Mouse (Mus musculus) hindbrain, embryonic 12.5 days (tissue): ENCODE measurements around the gene Palm2. TPM values are rescaled to one million over a fixed set of nuclear protein-coding genes. Genes with fewer than 3 reads are reported as not detected.

ENCODE experiments used
- ATAC-seq: fragments of 200-750 bp; cut with Nextera tagmentation; 2 replicates; pipeline ENCODE4 v1.8.0; 2017; ENCODE audit warnings: moderate TSS enrichment; ENCODE audit not compliant: low FRiP score
- H3K27ac ChIP-seq: fragments of 300-500 bp; sonication (generic); 2 replicates; pipeline ENCODE4 v1.5.1; 2016; ENCODE audit warnings: mild to moderate bottlenecking
- H3K27me3 ChIP-seq: fragments of 300-500 bp; sonication (generic); 2 replicates; pipeline ENCODE4 v1.6.1; 2016; ENCODE audit warnings: mild to moderate bottlenecking
- H3K36me3 ChIP-seq: fragments of 300-500 bp; sonication (generic); 2 replicates; pipeline ENCODE4 v1.6.1; 2016; ENCODE audit warnings: mild to moderate bottlenecking
- H3K4me1 ChIP-seq: fragments of 300-500 bp; sonication (generic); 2 replicates; pipeline ENCODE4 v1.6.1; 2016
- H3K4me2 ChIP-seq: fragments of 300-500 bp; sonication (generic); replicated peaks from 2 replicates; pipeline ENCODE4 v1.6.1; 2016; ENCODE audit warnings: mild to moderate bottlenecking
- H3K4me3 ChIP-seq: fragments of 300-500 bp; sonication (generic); 2 replicates; pipeline ENCODE4 v1.5.1; 2016; ENCODE audit warnings: mild to moderate bottlenecking
- H3K9ac ChIP-seq: fragments of 300-500 bp; sonication (generic); 2 replicates; pipeline ENCODE4 v1.6.1; 2016; ENCODE audit warnings: mild to moderate bottlenecking, moderate library complexity
- H3K9me3 ChIP-seq: fragments of 300-500 bp; sonication (generic); replicated peaks from 2 replicates; pipeline ENCODE4 v1.6.1; 2016; ENCODE audit warnings: mild to moderate bottlenecking
- WGBS: fragments of 180-500 bp; shearing (Covaris S2); methylation state at CpG from one replicate; pipeline ENCODE4 v1.1.7; 2016; 5-methylcytosine and 5-hydroxymethylcytosine counted together
- polyA plus RNA-seq: library from polyadenylated mRNA; unstranded; fragments of >200 nt; fragmentation: Nextera tagmentation; extraction: Ambion mirVana; gene quantifications from 2 replicates; pipeline ENCODE4 v1.2.1, GENCODE M21; 2016

The Palm2 gene
- polyA plus RNA-seq, 1 experiment from 2014 or later, result 6.0 TPM

GRCm38 (mm10) chr4:57557102-57557501 is 123.1 kb downstream of the Palm2 start:
- Histone ChIP-seq H3K4me1 (peaks cover 8% of the 10 kb centered on the region; the same call in 1 of the 2 replicates), H3K9ac (no peak overlapping the region), H3K36me3 (no peaks in the 10 kb centered on the region), H3K9me3 (no peaks in the 10 kb centered on the region), H3K4me2 (no peak overlapping the region), H3K4me3 (no peak overlapping the region), H3K27ac (no peak overlapping the region), H3K27me3 (0 out of 2 replicates have a peak, but pooled peaks cover 3% of the 10 kb centered on the region)
- WGBS, result 81% methylated on average over 2 of the region's 2 CpGs
- ATAC-seq, result no peak

- no peaks in the 10 kb centered on the region for H3K36me3 ChIP-seq
- no peak overlapping the region for H3K4me3 ChIP-seq
- H3K27me3 ChIP-seq, result 0 out of 2 replicates have a peak, but pooled peaks cover 3% of the 10 kb centered on the region
- peaks cover 8% of the 10 kb centered on the region; the same call in 1 of the 2 replicates for H3K4me1 ChIP-seq
- 100% methylated on average over 1 of the region's 1 CpGs for WGBS
- no peak overlapping the region for H3K4me2 ChIP-seq
- H3K27ac ChIP-seq, result no peak overlapping the region
- no peaks in the 10 kb centered on the region for H3K9me3 ChIP-seq
- no peak overlapping the region for H3K9ac ChIP-seq
- ATAC-seq, result no peak
Observed at GRCm38 (mm10) chr4:57559438-57559837, 125.4 kb downstream of the Palm2 start.

GRCm38 (mm10) chr4:57560010-57560409 is 126.0 kb downstream of the Palm2 start:
- ATAC-seq, result no peak
- Histone ChIP-seq H3K9ac (no peak overlapping the region), H3K36me3 (no peaks in the 10 kb centered on the region), H3K27me3 (0 out of 2 replicates have a peak, but pooled peaks cover 3% of the 10 kb centered on the region), H3K4me3 (no peak overlapping the region), H3K27ac (no peak overlapping the region), H3K9me3 (no peaks in the 10 kb centered on the region), H3K4me2 (no peak overlapping the region), H3K4me1 (peaks cover 8% of the 10 kb centered on the region; the same call in 1 of the 2 replicates)
- 58% methylated on average over 3 of the region's 3 CpGs for WGBS

GRCm38 (mm10) chr4:57561055-57561454 is 127.0 kb downstream of the Palm2 start:
- 80% methylated on average over 6 of the region's 6 CpGs for WGBS

GRCm38 (mm10) chr4:57565283-57565682 is 131.2 kb downstream of the Palm2 start:
- Histone ChIP-seq H3K36me3 (no peaks in the 10 kb centered on the region), H3K9me3 (no peaks in the 10 kb centered on the region), H3K9ac (no peak overlapping the region), H3K27ac (no peak overlapping the region), H3K27me3 (peaks cover 27% of the 10 kb centered on the region), H3K4me3 (no peak overlapping the region), H3K4me1 (peaks cover 9% of the 10 kb centered on the region; the same call in 1 of the 2 replicates), H3K4me2 (no peak overlapping the region)
- ATAC-seq, result no peak
- WGBS, result 97% methylated on average over 1 of the region's 1 CpGs

More at GRCm38 (mm10) chr4:57561055-57561454, 127.0 kb downstream of the Palm2 start:
- Histone ChIP-seq H3K4me2 (no peak overlapping the region), H3K27ac (no peak overlapping the region), H3K36me3 (no peaks in the 10 kb centered on the region), H3K4me3 (no peak overlapping the region), H3K9ac (no peak overlapping the region), H3K9me3 (no peaks in the 10 kb centered on the region), H3K4me1 (peaks cover 8% of the 10 kb centered on the region; the same call in 1 of the 2 replicates), H3K27me3 (peaks cover 5% of the 10 kb centered on the region; the same call in 1 of the 2 replicates)
- no peak for ATAC-seq

GRCm38 (mm10) chr4:57565811-57566210 is 131.8 kb downstream of the Palm2 start:
- H3K4me3 ChIP-seq, result no peak overlapping the region
- 66% methylated on average over 2 of the region's 2 CpGs for WGBS
- H3K27ac ChIP-seq, result no peak overlapping the region
- no peak for ATAC-seq
- no peaks in the 10 kb centered on the region for H3K9me3 ChIP-seq
- no peak overlapping the region for H3K4me2 ChIP-seq
- H3K4me1 ChIP-seq, result peaks cover 8% of the 10 kb centered on the region; the same call in 1 of the 2 replicates
- H3K36me3 ChIP-seq, result no peaks in the 10 kb centered on the region
- peaks cover 27% of the 10 kb centered on the region for H3K27me3 ChIP-seq
- H3K9ac ChIP-seq, result no peak overlapping the region

GRCm38 (mm10) chr4:57567666-57568206 is 133.7 kb downstream of the Palm2 start, which contains the start of gene Pakap:
Pakap (plus strand) TSS chr4:57568179.
- WGBS, result under 1% methylated on average over 47 of the region's 51 CpGs
- peak within 1 kb of the TSS; percentile 76 for H3K27ac ChIP-seq
- peaks cover 24% of the 10 kb centered on the region for H3K27me3 ChIP-seq
- H3K4me2 ChIP-seq, result peak within 1 kb of the TSS; percentile 84
- peaks cover 6% of the 10 kb centered on the region; the same call in 1 of the 2 replicates for H3K4me1 ChIP-seq
- no peaks in the 10 kb centered on the region for H3K36me3 ChIP-seq
- peak; percentile 93 for ATAC-seq
- no peaks in the 10 kb centered on the region for H3K9me3 ChIP-seq
- peak within 1 kb of the TSS; percentile 57 for H3K4me3 ChIP-seq
- peak within 1 kb of the TSS; percentile 72 for H3K9ac ChIP-seq

GRCm38 (mm10) chr4:57568268-57569068 is 134.4 kb downstream of the Palm2 start:
- peak; percentile 54 for ATAC-seq
- peak overlapping the region; percentile 76 for H3K27ac ChIP-seq
- peaks cover 6% of the 10 kb centered on the region; the same call in 1 of the 2 replicates for H3K4me1 ChIP-seq
- H3K9ac ChIP-seq, result peak overlapping the region; percentile 72
- peak overlapping the region; percentile 57 for H3K4me3 ChIP-seq
- 47% methylated on average over 17 of the region's 19 CpGs for WGBS
- no peaks in the 10 kb centered on the region for H3K9me3 ChIP-seq
- H3K4me2 ChIP-seq, result peak overlapping the region; percentile 84
- H3K27me3 ChIP-seq, result peaks cover 24% of the 10 kb centered on the region
- no peaks in the 10 kb centered on the region for H3K36me3 ChIP-seq

- Histone ChIP-seq H3K27me3 (peaks cover 24% of the 10 kb centered on the region), H3K36me3 (no peaks in the 10 kb centered on the region), H3K27ac (no peak overlapping the region), H3K9ac (no peak overlapping the region), H3K4me3 (peak overlapping the region; percentile 57), H3K9me3 (no peaks in the 10 kb centered on the region), H3K4me1 (peaks cover 6% of the 10 kb centered on the region; the same call in 1 of the 2 replicates), H3K4me2 (peak overlapping the region; percentile 84)
- no peak for ATAC-seq
- WGBS, result 72% methylated on average over 4 of the region's 4 CpGs
Observed at GRCm38 (mm10) chr4:57569069-57569355, 135.0 kb downstream of the Palm2 start.

GRCm38 (mm10) chr4:57569711-57570110 is 135.7 kb downstream of the Palm2 start:
- no peak overlapping the region for H3K4me3 ChIP-seq
- 62% methylated on average over 6 of the region's 6 CpGs for WGBS
- H3K4me2 ChIP-seq, result peak overlapping the region; percentile 11; the same call in 1 of the 2 replicates

GRCm38 (mm10) chr4:57570229-57570628 is 136.2 kb downstream of the Palm2 start:
- H3K9me3 ChIP-seq, result no peaks in the 10 kb centered on the region
- no peak overlapping the region for H3K27ac ChIP-seq
- H3K27me3 ChIP-seq, result peaks cover 24% of the 10 kb centered on the region
- ATAC-seq, result no peak
- 69% methylated on average over 3 of the region's 3 CpGs for WGBS
- H3K36me3 ChIP-seq, result no peaks in the 10 kb centered on the region
- no peak overlapping the region for H3K4me2 ChIP-seq
- H3K4me1 ChIP-seq, result peaks cover 6% of the 10 kb centered on the region; the same call in 1 of the 2 replicates
- H3K9ac ChIP-seq, result no peak overlapping the region
- no peak overlapping the region for H3K4me3 ChIP-seq

More at GRCm38 (mm10) chr4:57569711-57570110, 135.7 kb downstream of the Palm2 start:
- H3K9me3 ChIP-seq, result no peaks in the 10 kb centered on the region
- H3K9ac ChIP-seq, result no peak overlapping the region
- H3K27ac ChIP-seq, result no peak overlapping the region
- no peaks in the 10 kb centered on the region for H3K36me3 ChIP-seq
- ATAC-seq, result no peak
- H3K27me3 ChIP-seq, result peaks cover 24% of the 10 kb centered on the region
- peaks cover 6% of the 10 kb centered on the region; the same call in 1 of the 2 replicates for H3K4me1 ChIP-seq

GRCm38 (mm10) chr4:57574181-57574580 is 140.1 kb downstream of the Palm2 start:
- Histone ChIP-seq H3K4me2 (no peak overlapping the region), H3K36me3 (no peaks in the 10 kb centered on the region), H3K9me3 (no peaks in the 10 kb centered on the region), H3K9ac (no peak overlapping the region), H3K4me1 (no peaks in the 10 kb centered on the region), H3K27ac (no peak overlapping the region), H3K27me3 (peaks cover under 1% of the 10 kb centered on the region; the same call in 1 of the 2 replicates), H3K4me3 (no peak overlapping the region)
- ATAC-seq, result no peak
- 86% methylated on average over 3 of the region's 3 CpGs for WGBS
